8 mouse cellular contexts compared by ENCODE assay signal in genomic region chr2:155517455-155518423, GRCm38 (mm10). TPM values are rescaled to one million over a fixed set of nuclear protein-coding genes. Genes with fewer than 3 reads are reported as not detected.
DNase-seq lines count a peak whose midpoint lies in the region; ATAC-seq lines count a peak whose summit lies in the region.

TSS of gene Acss2 (plus strand) at chr2:155517948.
TSS of gene Ggt7 (minus strand) at chr2:155518237.

- H3K4me3 ChIP-seq in hindbrain, embryonic 12.5 days, result peak within 1 kb of the TSS; percentile 76

- peaks cover 33% of the 10 kb centered on the region for H3K4me1 ChIP-seq in hindbrain, embryonic 12.5 days

- H3K4me2 ChIP-seq in hindbrain, embryonic 12.5 days (replicated peaks), result peak within 1 kb of the TSS; percentile 83

- H3K27ac ChIP-seq in hindbrain, embryonic 12.5 days, result peak within 1 kb of the TSS; percentile 82

- DNase-seq in NIH3T3 (ENCODE audit: low read depth), result peak; percentile 98
- DNase-seq in cerebellum, postnatal 10 days, result peak; percentile 99 to 100
- DNase-seq in frontal cortex, postnatal 10 days (ENCODE audit: low spot score in 2 of 2), result peak; percentile 98
- DNase-seq in layer of hippocampus, postnatal 14 days (ENCODE audit: low spot score in 2 of 2), result peak; percentile 99
- peak; percentile 98 for DNase-seq in lung, postnatal 14 days
- peak; percentile 96 for DNase-seq in retina, adult 2 months (ENCODE audit: low read depth, low spot score)
- peak; percentile 98 for DNase-seq in thymus, postnatal 36 days

- peak; percentile 98 for ATAC-seq in hindbrain, embryonic 12.5 days (ENCODE audit: low FRiP score)

- peak within 1 kb of the TSS; percentile 73 for H3K9ac ChIP-seq in hindbrain, embryonic 12.5 days

- no peaks in the 10 kb centered on the region for H3K27me3 ChIP-seq in hindbrain, embryonic 12.5 days

- H3K9me3 ChIP-seq in hindbrain, embryonic 12.5 days (replicated peaks), result no peaks in the 10 kb centered on the region

- H3K36me3 ChIP-seq in hindbrain, embryonic 12.5 days, result no peaks in the 10 kb centered on the region

- WGBS in hindbrain, embryonic 12.5 days, result 4% methylated on average over 70 of the region's 70 CpGs

RNA-seq across cellular contexts. Expression of gene Acss2, which starts in this region (rescaled TPM):
- polyA plus RNA-seq in hindbrain, embryonic 12.5 days (2016; fragmentation: Nextera tagmentation; extraction: Ambion mirVana), result 28.7 and 29.4 TPM in 2 replicates
- 10 to 100 TPM; 60.4 to 63.1 TPM for total RNA-seq in layer of hippocampus, postnatal 14 days (2021)

RNA-seq across cellular contexts. Expression of gene Ggt7, which starts in this region (rescaled TPM):
- 39.0 and 41.1 TPM in 2 replicates for polyA plus RNA-seq in hindbrain, embryonic 12.5 days (2016; fragmentation: Nextera tagmentation; extraction: Ambion mirVana)
- 100 to 1,000 TPM; 107 to 119 TPM for total RNA-seq in layer of hippocampus, postnatal 14 days (2021)

Comparison
In these comparisons a context has a peak if more than half of its experiments do, and no peak if none do; other contexts are left out.
1. Peak in every context shown above with its lines: DNase-seq, ATAC-seq, H3K4me3 ChIP-seq and H3K27ac ChIP-seq.